Mouse (Mus musculus): ENCODE data around the gene Tes.
"Not testable (repeated sequence)": the region's sequence is repeated elsewhere in the genome, so short reads cannot be mapped to it uniquely, and the experiment has no call there.

Gene Tes

GRCm38 (mm10) chr6:17064936-17065790, at the start of gene Tes:
Tes (plus strand) TSS chr6:17065149.
- DNase-seq = peak; percentile 77

- no peak for DNase-seq
Observed at GRCm38 (mm10) chr6:17025886-17026285, 39.1 kb upstream of the Tes start.

- peak; percentile 72 for DNase-seq
Observed at GRCm38 (mm10) chr6:17027572-17027971, 37.4 kb upstream of the Tes start.

GRCm38 (mm10) chr6:17028809-17029208, 36.1 kb upstream of the Tes start:
- DNase-seq = no peak

GRCm38 (mm10) chr6:17032231-17032728, 32.7 kb upstream of the Tes start:
- no peak for DNase-seq

- DNase-seq = no peak
Observed at GRCm38 (mm10) chr6:17034095-17034494, 30.9 kb upstream of the Tes start.

GRCm38 (mm10) chr6:17035228-17035627, 29.7 kb upstream of the Tes start:
- no peak for DNase-seq

- DNase-seq = no peak
Observed at GRCm38 (mm10) chr6:17051432-17052025, 13.4 kb upstream of the Tes start.

GRCm38 (mm10) chr6:17053028-17053660, 11.8 kb upstream of the Tes start:
- DNase-seq = no peak

GRCm38 (mm10) chr6:17054781-17055180, 10.2 kb upstream of the Tes start:
- no peak for DNase-seq

- no peak for DNase-seq
Observed at GRCm38 (mm10) chr6:17055659-17056058, 9.3 kb upstream of the Tes start.

- DNase-seq = no peak
Observed at GRCm38 (mm10) chr6:17059501-17059900, 5.4 kb upstream of the Tes start.

GRCm38 (mm10) chr6:17060154-17060553, 4.8 kb upstream of the Tes start:
- DNase-seq = no peak

- not testable (repeated sequence) for DNase-seq
Observed at GRCm38 (mm10) chr6:17061826-17062225, 3.1 kb upstream of the Tes start.

GRCm38 (mm10) chr6:17062366-17062765, 2.6 kb upstream of the Tes start:
- DNase-seq = no peak

GRCm38 (mm10) chr6:17065791-17066169, 831 bp downstream of the Tes start:
- DNase-seq = no peak

- no peak for DNase-seq
Observed at GRCm38 (mm10) chr6:17066211-17066940, 1.4 kb downstream of the Tes start.

GRCm38 (mm10) chr6:17071899-17072298, 7.0 kb downstream of the Tes start:
- DNase-seq = no peak

- DNase-seq = no peak
Observed at GRCm38 (mm10) chr6:17072338-17072737, 7.4 kb downstream of the Tes start.

- DNase-seq = no peak
Observed at GRCm38 (mm10) chr6:17072763-17073484, 8.0 kb downstream of the Tes start.

- DNase-seq = no peak
Observed at GRCm38 (mm10) chr6:17077270-17077669, 12.3 kb downstream of the Tes start.

- peak; percentile 77 for DNase-seq
Observed at GRCm38 (mm10) chr6:17077720-17078119, 12.8 kb downstream of the Tes start.

Measured in retina, postnatal 1 day (tissue).